Mouse (Mus musculus): ENCODE data around the gene Ccnd3. TPM values are rescaled to one million over a fixed set of nuclear protein-coding genes. Genes with fewer than 3 reads are reported as not detected.

Gene Ccnd3
- polyA plus RNA-seq, 1 experiment from 2014 or later, result 552 TPM

DNA sequence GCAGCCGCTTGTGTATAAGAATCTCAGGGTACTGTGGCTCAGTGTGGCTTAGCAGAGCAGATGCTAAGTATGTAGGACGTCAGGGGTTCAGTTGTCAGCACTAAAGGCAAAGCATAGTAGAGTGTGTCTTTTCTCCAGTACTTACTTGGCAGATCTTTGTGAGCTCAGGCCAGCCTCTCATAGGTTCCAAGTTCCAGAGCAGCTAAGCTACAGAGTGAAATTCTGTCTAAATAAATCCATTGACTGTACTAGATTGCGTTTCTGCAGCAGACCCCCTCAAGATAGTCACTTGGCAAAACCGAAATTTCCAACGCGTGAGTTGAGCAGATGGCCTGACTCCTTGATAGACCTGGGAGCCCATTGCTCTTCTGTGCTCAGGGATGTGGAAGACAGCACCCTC is 20.1 kb downstream of the Ccnd3 start:
- DNase-seq (ENCODE audit: low spot score), result no peak
- WGBS, result 85% methylated on average over 6 of the region's 6 CpGs
- Histone ChIP-seq H3K4me1 (peaks cover 75% of the 10 kb centered on the region), H3K36me3 (no peaks in the 10 kb centered on the region), H3K27me3 (ENCODE audit: insufficient read depth, poor library complexity, severe bottlenecking) (no peaks in the 10 kb centered on the region), H3K27ac (peak overlapping the region; percentile 75), H3K9me3 (no peaks in the 10 kb centered on the region), H3K4me3 (no peak overlapping the region)

DNA sequence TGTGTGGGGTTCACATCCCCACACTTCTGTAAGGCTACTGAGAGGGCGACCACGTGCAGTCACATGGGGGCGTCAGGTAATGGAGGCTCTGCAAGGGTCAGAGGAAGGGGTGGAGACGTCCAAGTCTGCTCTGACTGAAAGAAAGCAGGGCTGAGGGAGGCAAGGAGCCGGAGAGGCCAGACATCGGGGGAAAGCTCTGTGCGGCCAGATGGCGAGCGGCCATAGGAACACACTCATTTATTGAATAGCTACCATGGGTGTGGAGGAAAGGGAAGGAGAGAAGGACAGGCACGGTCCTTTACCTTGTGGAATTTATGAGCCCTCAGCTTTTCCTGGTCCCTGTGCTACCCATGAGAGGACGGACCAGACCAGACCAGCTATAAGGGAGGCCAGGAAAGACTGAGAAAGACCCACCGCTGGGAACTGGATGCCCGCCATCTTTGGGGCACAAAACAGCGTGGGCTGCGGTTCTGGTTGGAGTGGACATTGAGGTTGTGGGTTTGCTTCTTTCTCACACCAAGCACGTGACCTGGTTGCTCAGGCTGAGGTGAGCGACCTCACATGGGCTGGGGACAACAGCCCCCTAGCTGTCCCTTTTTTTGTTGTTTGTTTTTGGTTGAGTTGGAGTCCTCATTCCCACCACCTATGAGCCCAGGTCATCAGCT is 22.1 kb downstream of the Ccnd3 start:
- Histone ChIP-seq H3K4me3 (peak overlapping the region; percentile 16; the same call in 1 of the 2 replicates), H3K36me3 (no peaks in the 10 kb centered on the region), H3K4me1 (peaks cover 65% of the 10 kb centered on the region), H3K27ac (peak overlapping the region; percentile 91), H3K9me3 (no peaks in the 10 kb centered on the region), H3K27me3 (ENCODE audit: insufficient read depth, poor library complexity, severe bottlenecking) (no peaks in the 10 kb centered on the region)
- no peak for DNase-seq (ENCODE audit: low spot score)
- WGBS, result 87% methylated on average over 17 of the region's 17 CpGs

DNA sequence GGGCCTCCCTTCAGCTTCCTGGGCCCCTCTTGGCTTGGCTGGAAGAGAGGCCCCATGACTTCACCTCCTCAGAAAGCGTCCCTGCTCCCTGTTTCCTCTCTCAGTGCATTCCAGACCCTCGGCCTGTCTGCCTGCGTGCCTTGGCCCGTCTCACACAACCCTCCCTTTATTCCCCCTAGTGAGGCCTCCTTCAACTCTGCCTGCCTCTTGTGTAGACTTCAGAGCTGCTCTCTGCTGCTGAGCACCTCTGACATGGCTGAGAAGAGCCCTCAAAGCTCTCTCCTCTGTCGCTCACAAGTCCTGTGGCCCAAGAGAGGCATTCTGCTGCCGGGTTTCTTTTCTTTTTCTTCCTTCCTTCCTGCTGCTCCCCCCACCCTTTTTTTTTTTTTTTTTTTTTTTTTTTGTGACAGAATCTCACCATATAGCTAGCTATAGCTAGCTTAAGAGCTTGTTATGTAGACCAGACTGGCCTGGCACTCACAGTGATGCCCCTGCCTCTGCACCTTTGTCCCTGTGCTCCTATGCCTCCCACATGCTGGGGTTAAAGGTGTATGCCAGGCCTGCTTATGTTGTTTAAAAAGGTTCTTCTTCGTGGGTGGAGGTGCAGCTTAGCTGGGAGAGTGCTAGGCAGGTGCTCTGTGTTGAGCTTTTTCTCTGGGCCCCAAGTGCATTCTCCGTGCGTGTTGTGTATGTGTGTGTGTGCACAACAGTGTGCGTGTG is 22.9 kb downstream of the Ccnd3 start:
- peak; percentile 86 for DNase-seq (ENCODE audit: low spot score)
- H3K4me3 ChIP-seq, result peak overlapping the region; percentile 16
- peak overlapping the region; percentile 91 for H3K27ac ChIP-seq
- H3K27me3 ChIP-seq (ENCODE audit: insufficient read depth, poor library complexity, severe bottlenecking), result no peaks in the 10 kb centered on the region
- WGBS, result 34% methylated on average over 10 of the region's 10 CpGs
- peaks cover 60% of the 10 kb centered on the region for H3K4me1 ChIP-seq
- no peaks in the 10 kb centered on the region for H3K36me3 ChIP-seq
- H3K9me3 ChIP-seq, result no peaks in the 10 kb centered on the region

DNA sequence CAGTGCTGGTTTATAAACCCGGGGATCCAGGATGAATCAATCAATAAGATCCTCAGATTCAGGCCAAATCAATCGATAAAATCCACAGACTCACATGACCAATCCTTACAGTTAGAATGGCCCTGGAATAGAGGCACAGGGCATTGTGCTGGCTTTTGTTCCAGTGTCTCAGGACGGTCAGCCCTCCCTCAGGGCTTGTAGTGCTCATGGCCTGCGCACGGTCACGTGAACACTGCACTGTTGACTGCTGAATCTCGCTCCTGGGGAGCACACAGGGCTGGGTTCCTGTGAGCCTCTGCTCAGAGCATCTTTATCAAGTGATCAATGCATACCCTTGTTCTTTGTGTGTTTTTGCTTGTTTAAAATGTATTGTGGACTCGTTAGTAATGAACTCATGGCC is 24.1 kb downstream of the Ccnd3 start:
- no peaks in the 10 kb centered on the region for H3K36me3 ChIP-seq
- H3K9me3 ChIP-seq, result no peaks in the 10 kb centered on the region
- WGBS, result 84% methylated on average over 8 of the region's 8 CpGs
- H3K4me3 ChIP-seq, result no peak overlapping the region
- H3K4me1 ChIP-seq, result peaks cover 49% of the 10 kb centered on the region
- no peaks in the 10 kb centered on the region for H3K27me3 ChIP-seq (ENCODE audit: insufficient read depth, poor library complexity, severe bottlenecking)
- H3K27ac ChIP-seq, result peak overlapping the region; percentile 91
- DNase-seq (ENCODE audit: low spot score), result no peak

DNA sequence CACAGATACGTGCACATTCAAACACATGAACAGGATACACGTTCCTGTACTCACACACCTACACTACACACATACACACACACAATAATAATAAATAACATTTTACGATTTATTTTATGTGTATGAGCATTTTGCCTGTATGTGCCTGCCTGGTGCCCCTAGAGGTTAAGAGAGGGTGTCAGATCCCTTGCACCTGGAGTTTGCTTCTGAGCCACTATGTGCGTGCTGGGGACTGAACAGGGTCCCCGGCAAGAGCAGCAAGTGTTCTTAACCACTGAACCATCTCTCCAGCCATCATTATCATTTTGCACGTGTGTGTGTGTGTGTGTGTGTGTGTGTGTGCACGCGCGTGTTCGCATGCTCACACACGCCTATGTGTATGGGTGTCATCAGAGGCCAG is 24.7 kb downstream of the Ccnd3 start:
- Histone ChIP-seq H3K4me1 (peaks cover 42% of the 10 kb centered on the region), H3K27ac (no peak overlapping the region), H3K9me3 (no peaks in the 10 kb centered on the region), H3K27me3 (ENCODE audit: insufficient read depth, poor library complexity, severe bottlenecking) (no peaks in the 10 kb centered on the region), H3K4me3 (no peak overlapping the region), H3K36me3 (no peaks in the 10 kb centered on the region)
- WGBS, result 94% methylated on average over 11 of the region's 11 CpGs
- DNase-seq (ENCODE audit: low spot score), result no peak

DNA sequence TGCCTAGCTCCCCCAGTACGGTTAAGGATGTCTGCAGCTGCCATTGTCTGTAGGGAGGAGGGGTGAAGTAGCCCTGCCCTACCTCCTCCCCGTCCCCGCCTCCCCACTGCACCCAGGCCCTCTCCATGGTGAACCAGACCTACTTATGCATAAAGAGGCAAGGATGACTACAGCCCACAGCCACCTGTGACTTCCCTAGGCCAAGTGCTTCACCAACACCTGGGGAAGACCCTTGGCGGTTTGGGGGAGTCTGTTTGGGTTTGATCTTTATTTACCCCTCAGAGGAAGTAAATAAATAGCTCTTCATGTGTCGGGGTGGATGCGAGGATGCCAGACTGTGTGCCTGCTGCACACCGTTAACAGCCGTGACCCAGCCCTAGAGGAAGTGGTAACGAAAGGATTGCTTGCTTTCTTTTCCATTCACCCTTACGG is 26.6 kb downstream of the Ccnd3 start:
- WGBS, result 68% methylated on average over 10 of the region's 10 CpGs
- no peak for DNase-seq (ENCODE audit: low spot score)
- no peaks in the 10 kb centered on the region for H3K27me3 ChIP-seq (ENCODE audit: insufficient read depth, poor library complexity, severe bottlenecking)
- H3K4me1 ChIP-seq, result peaks cover 48% of the 10 kb centered on the region
- H3K27ac ChIP-seq, result peak overlapping the region; percentile 47
- no peaks in the 10 kb centered on the region for H3K36me3 ChIP-seq
- no peak overlapping the region for H3K4me3 ChIP-seq
- no peaks in the 10 kb centered on the region for H3K9me3 ChIP-seq

DNA sequence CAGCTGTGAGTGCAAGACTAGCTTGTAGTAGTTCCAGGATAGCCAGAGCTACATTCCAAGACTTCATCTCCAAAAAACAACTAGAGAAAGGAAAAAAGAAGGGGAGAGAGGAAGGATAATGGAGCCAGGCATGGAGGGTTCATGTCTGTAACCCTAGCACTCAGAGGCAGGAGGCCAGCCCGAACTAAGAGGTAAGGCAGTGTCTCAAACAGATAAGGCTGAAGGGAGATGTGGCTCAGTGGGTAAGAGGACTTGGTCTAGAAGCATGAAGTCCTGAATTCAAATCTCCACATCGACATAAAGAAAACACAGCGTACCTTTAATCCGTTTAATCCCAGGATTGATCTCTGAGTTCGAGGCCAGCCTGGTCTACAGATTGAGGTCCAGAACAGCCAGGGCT is 27.5 kb downstream of the Ccnd3 start:
- Histone ChIP-seq H3K4me1 (peaks cover 41% of the 10 kb centered on the region), H3K27me3 (ENCODE audit: insufficient read depth, poor library complexity, severe bottlenecking) (no peaks in the 10 kb centered on the region), H3K4me3 (no peak overlapping the region), H3K27ac (peak overlapping the region; percentile 47; the same call in 1 of the 2 replicates), H3K36me3 (no peaks in the 10 kb centered on the region), H3K9me3 (no peaks in the 10 kb centered on the region)
- no peak for DNase-seq (ENCODE audit: low spot score)
- 86% methylated on average over 5 of the region's 5 CpGs for WGBS

DNA sequence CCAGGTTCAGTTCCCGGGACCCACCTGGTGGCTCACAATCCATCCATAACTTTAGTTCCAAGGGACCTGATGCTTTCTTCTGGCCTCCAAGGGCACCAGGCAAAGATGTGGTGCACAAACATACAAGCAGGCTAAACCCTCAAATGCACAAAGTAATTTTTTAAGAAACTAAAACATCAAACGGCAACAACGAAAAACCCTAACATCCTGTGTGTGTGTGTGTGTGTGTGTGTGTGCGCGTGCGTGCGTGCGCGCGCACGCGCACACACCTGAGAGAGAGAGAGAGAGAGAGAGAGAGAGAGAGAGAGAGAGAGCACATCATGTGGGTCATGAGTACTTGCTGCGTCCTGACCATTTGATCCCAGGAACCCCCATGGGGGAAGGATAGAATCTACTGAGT is 28.8 kb downstream of the Ccnd3 start:
- H3K9me3 ChIP-seq, result no peaks in the 10 kb centered on the region
- H3K27me3 ChIP-seq (ENCODE audit: insufficient read depth, poor library complexity, severe bottlenecking), result no peaks in the 10 kb centered on the region
- no peak overlapping the region for H3K4me3 ChIP-seq
- H3K36me3 ChIP-seq, result no peaks in the 10 kb centered on the region
- H3K4me1 ChIP-seq, result peaks cover 28% of the 10 kb centered on the region
- 0 out of 2 replicates have a peak overlapping the region, but pooled peaks have one; percentile 6 for H3K27ac ChIP-seq
- WGBS, result 95% methylated on average over 13 of the region's 13 CpGs
- DNase-seq (ENCODE audit: low spot score), result no peak

DNA sequence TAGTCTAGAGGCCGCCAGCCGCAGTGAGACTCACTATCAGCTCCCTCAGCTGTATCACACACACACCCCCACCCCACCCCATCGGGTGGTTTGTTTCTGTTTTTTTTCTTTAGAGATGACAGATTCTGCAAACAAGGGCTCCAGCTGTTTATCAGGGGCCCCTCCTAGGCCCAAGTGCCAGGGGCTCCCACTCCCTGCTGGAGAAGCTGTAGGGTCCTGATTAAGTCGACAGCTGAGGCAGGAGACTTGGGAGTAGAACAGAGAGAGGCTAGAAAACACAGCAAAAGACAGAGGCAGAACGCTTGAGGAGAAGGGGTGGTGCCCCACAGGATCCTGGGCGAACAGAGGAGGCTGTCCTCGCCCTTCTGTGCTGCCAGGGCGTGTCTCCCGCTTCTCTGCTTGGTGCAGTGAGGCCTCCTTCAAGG is 31.0 kb downstream of the Ccnd3 start:
- 34% methylated on average over 9 of the region's 9 CpGs for WGBS
- Histone ChIP-seq H3K4me1 (peaks cover 26% of the 10 kb centered on the region), H3K9me3 (no peaks in the 10 kb centered on the region), H3K36me3 (no peaks in the 10 kb centered on the region), H3K27ac (peak overlapping the region; percentile 78), H3K27me3 (ENCODE audit: insufficient read depth, poor library complexity, severe bottlenecking) (no peaks in the 10 kb centered on the region), H3K4me3 (no peak overlapping the region; the same call in 1 of the 2 replicates)
- DNase-seq (ENCODE audit: low spot score), result peak; percentile 95

DNA sequence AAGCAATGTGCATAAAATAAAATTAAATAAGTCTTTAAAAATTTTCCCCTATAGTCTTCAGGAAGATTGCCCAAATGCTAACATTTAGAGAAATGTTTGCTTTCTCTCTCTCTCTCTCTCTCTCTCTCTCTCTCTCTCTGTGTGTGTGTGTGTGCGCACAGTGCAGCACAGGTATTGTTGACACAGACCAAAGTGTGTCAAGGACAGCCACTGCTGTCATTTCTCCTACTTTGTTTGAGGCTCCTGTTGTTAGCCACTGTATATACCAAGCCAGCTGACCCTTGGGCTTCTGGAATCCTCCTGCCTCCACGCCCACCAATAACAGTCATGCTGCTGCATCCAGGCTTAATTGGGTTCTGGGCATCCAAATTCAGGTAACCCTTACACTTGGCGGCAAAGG is 33.2 kb downstream of the Ccnd3 start:
- Histone ChIP-seq H3K27me3 (ENCODE audit: insufficient read depth, poor library complexity, severe bottlenecking) (no peaks in the 10 kb centered on the region), H3K36me3 (no peaks in the 10 kb centered on the region), H3K9me3 (no peaks in the 10 kb centered on the region), H3K27ac (no peak overlapping the region), H3K4me1 (peaks cover 32% of the 10 kb centered on the region), H3K4me3 (no peak overlapping the region)
- 86% methylated on average over 3 of the region's 3 CpGs for WGBS
- no peak for DNase-seq (ENCODE audit: low spot score)

DNA sequence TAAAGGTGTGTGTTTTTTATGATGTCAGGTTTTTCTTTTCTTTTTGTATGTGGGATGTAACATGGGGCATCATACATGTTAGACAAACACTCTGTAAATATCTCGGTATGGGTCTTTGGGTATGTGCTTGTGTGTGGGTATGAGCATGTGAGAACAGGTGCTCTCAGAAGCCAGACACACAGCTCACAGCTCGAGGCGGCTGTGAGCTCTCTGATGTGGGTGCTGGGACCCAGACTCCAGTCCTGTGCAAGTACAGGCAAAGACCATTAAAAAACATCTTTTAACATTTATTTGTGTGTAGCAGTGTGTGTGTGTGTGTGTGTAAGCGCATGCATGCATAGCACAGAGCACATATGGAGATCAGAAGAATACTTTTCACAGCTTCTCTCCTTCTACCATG is 34.3 kb downstream of the Ccnd3 start:
- Histone ChIP-seq H3K27me3 (ENCODE audit: insufficient read depth, poor library complexity, severe bottlenecking) (no peaks in the 10 kb centered on the region), H3K4me3 (no peak overlapping the region), H3K4me1 (peaks cover 35% of the 10 kb centered on the region), H3K27ac (no peak overlapping the region), H3K36me3 (no peaks in the 10 kb centered on the region), H3K9me3 (no peaks in the 10 kb centered on the region)
- 93% methylated on average over 4 of the region's 4 CpGs for WGBS
- no peak for DNase-seq (ENCODE audit: low spot score)

DNA sequence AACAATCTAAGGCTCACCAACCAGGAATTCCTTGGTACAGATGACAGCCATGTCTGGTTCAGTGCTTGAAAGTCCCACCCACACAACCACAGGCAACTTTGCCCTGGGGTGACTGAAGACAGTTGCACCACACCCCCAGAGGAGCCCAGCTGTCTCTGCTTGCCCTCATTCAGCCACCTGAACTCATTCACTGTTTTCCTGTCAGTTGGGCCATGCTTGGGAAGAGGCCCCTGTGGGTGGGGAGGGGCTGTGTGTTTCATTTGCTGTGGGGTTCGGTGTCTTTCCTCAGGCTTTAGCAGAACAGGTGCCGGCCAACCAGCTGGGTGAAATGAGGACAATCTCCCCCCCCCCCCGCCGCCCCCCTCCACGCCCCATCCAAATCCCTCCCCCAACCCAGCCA is 37.2 kb downstream of the Ccnd3 start:
- 73% methylated on average over 5 of the region's 5 CpGs for WGBS
- Histone ChIP-seq H3K9me3 (no peaks in the 10 kb centered on the region), H3K27me3 (ENCODE audit: insufficient read depth, poor library complexity, severe bottlenecking) (no peaks in the 10 kb centered on the region), H3K4me3 (no peak overlapping the region), H3K36me3 (no peaks in the 10 kb centered on the region), H3K4me1 (peaks cover 24% of the 10 kb centered on the region), H3K27ac (peak overlapping the region; percentile 47; the same call in 1 of the 2 replicates)
- DNase-seq (ENCODE audit: low spot score), result no peak

DNA sequence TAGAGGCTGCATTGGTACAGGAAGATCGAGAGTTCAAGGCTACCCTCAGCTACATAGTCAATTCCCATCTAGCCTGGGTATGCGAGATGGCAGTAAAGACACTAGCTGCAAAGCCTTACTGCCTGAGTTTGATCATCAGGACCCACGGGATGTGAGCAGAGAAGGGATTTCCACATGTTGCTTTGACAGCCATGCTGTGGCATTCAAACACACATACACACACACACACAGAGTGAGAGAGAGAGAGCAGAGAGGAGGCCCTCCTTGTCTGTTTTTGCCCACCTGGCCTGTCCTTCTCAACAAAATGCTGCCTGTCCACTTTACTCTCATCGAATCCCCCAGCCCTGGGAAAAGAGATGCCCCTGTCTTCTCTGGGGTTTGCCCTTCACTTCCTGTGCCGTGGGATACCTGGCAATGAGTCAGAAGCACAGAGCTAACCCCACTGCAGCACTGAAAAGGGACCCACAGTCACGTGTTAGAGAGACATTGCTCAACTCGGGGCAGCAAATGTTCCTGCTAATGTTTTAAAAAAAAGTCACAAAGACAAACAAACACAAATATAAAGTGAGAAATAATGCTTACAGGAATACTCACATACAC is 38.3 kb downstream of the Ccnd3 start:
- 78% methylated on average over 7 of the region's 7 CpGs for WGBS
- no peak for DNase-seq (ENCODE audit: low spot score)
- Histone ChIP-seq H3K9me3 (no peaks in the 10 kb centered on the region), H3K27me3 (ENCODE audit: insufficient read depth, poor library complexity, severe bottlenecking) (no peaks in the 10 kb centered on the region), H3K4me3 (no peak overlapping the region), H3K27ac (peak overlapping the region; percentile 3; the same call in 1 of the 2 replicates), H3K36me3 (no peaks in the 10 kb centered on the region), H3K4me1 (peaks cover 24% of the 10 kb centered on the region)
